Mouse (Mus musculus) spleen, adult 2 months (tissue): Measurements from ENCODE around the gene Spata13. TPM values are rescaled to one million over a fixed set of nuclear protein-coding genes. Genes with fewer than 3 reads are reported as not detected.

Experiments used
- DNase-seq, 2 experiments: peaks; one replicate each; pipeline versions ENCODE4 v3.0.0 to v3.0.0-alpha.2; 2012 to 2021; ENCODE audit warnings: low spot score in 2 of 2, low read depth in 1 of 2
- H3K27ac ChIP-seq: fragments of 200-500 bp; 2 replicates; pipeline ENCODE4 v1.5.1; 2012; ENCODE audit warnings: low read length, inconsistent platforms; ENCODE audit not compliant: insufficient read depth
- H3K27me3 ChIP-seq: fragments of 200-500 bp; 2 replicates; pipeline ENCODE4 v1.6.1; 2012; ENCODE audit warnings: mild to moderate bottlenecking, moderate library complexity, low read length, inconsistent platforms; ENCODE audit not compliant: control insufficient read depth, insufficient read depth
- H3K36me3 ChIP-seq: fragments of 200-500 bp; 2 replicates; pipeline ENCODE4 v1.6.1; 2012; ENCODE audit warnings: mild to moderate bottlenecking, low read length, inconsistent platforms; ENCODE audit not compliant: control insufficient read depth, insufficient read depth
- H3K4me1 ChIP-seq: fragments of 200-500 bp; 2 replicates; pipeline ENCODE4 v1.6.1; 2011; ENCODE audit warnings: inconsistent platforms; ENCODE audit not compliant: control insufficient read depth, insufficient read depth, insufficient read length
- H3K4me3 ChIP-seq: fragments of 200-500 bp; 2 replicates; pipeline ENCODE4 v1.5.1; 2011; ENCODE audit warnings: mild to moderate bottlenecking, inconsistent platforms; ENCODE audit not compliant: insufficient read depth, insufficient read length; ENCODE audit errors: extremely low read depth
- CTCF ChIP-seq: fragments of 200-500 bp; IDR thresholded peaks from 2 replicates; pipeline ENCODE4 v1.5.1; 2011; ENCODE audit warnings: mild to moderate bottlenecking, inconsistent platforms; ENCODE audit not compliant: insufficient read depth, insufficient read length, insufficient replicate concordance; ENCODE audit errors: extremely low read depth
- POLR2A ChIP-seq: fragments of 200-500 bp; IDR thresholded peaks from 2 replicates; pipeline ENCODE4 v1.6.1; 2011; ENCODE audit warnings: low read depth, low read length, inconsistent platforms
- WGBS: fragments of 180-500 bp; shearing (Covaris S2); methylation state at CpG from one replicate; pipeline ENCODE4 v1.1.7; 2018; 5-methylcytosine and 5-hydroxymethylcytosine counted together
- polyA plus RNA-seq: library from polyadenylated mRNA; depleted of rRNA; stranded (reverse); fragments of >200 nt; gene quantifications from 2 replicates; pipeline ENCODE4 v1.2.3, GENCODE M21; 2012

The Spata13 gene
- polyA plus RNA-seq, 1 experiment, result 23.5 TPM

DNA sequence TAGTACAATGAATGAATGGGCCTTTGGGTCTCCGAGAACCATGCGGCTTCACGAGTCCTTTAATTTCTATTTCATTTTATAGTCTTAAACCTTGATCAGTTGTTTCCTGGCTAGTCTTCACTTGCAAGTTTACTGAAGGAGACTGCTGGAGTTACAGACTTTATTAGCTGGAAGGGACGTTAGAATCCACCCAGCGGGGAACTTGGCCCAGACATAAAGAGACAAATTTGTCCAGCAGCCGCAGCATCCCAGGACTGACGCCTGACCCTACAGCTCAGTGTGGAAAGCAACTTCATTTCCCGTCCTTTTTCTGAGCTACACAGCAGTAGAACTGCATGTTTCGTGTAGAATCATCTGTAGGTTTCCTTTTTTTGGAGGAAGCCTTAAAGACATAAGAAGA lies 3.2 kb downstream of the Spata13 start:
- H3K27ac ChIP-seq, result no peak overlapping the region
- TF ChIP-seq POLR2A (no peak), CTCF (no peak)
- peaks cover 2% of the 10 kb centered on the region; the same call in 1 of the 2 replicates for H3K36me3 ChIP-seq
- H3K4me1 ChIP-seq, result no peaks in the 10 kb centered on the region; the same call in none of the 2 replicates
- DNase-seq, result no peak
- H3K27me3 ChIP-seq, result no peaks in the 10 kb centered on the region; the same call in 1 of the 2 replicates
- H3K4me3 ChIP-seq, result no peak overlapping the region
- 90% methylated on average over 9 of the region's 9 CpGs for WGBS

DNA sequence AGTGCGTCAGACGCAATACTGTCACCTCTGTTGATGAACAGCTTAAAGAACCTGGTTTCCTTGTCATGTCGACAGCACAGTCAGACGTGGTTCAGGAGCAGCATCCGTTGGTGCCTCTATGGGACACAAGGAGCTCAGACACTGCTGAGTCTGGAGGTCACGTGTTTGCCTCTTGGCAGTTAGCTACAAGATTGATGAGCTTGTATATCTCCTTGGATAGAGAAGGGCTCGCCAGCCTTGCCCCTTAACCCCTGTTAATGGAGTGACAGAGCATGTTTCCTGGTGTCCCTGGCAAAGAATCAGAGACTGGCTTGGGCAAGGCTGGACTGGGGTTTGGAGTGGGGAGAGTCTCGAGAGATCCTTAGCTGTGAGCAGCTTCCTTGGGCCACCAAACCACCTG lies 4.4 kb downstream of the Spata13 start:
- Histone ChIP-seq H3K27ac (no peak overlapping the region), H3K36me3 (peaks cover 2% of the 10 kb centered on the region; the same call in 1 of the 2 replicates), H3K27me3 (no peaks in the 10 kb centered on the region; the same call in 1 of the 2 replicates), H3K4me1 (no peaks in the 10 kb centered on the region; the same call in none of the 2 replicates), H3K4me3 (no peak overlapping the region)
- DNase-seq, result no peak
- WGBS, result 84% methylated on average over 8 of the region's 8 CpGs
- TF ChIP-seq CTCF (no peak), POLR2A (no peak)

DNA sequence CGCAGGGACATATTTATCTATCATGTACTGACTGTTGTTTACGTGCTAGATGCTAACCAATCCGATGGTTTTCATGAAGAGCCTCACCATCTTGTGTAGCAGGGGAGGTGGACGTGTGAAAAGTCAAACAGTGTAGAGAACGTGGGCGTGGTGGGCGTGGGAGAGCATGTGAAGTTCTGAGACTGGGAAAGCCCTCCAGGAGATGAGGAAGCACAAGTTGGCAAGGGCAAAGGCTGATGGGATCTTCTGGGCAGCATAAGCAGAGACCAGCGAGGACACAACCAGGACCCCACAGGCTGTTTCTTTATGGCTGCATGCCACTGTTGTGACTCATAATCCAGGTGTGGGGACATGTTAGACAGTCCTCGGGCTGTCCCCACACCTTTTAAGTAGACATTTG lies 5.4 kb downstream of the Spata13 start:
- no peak for TF ChIP-seq POLR2A
- TF ChIP-seq CTCF, result no peak
- DNase-seq, result no peak
- Histone ChIP-seq H3K4me1 (no peaks in the 10 kb centered on the region; the same call in none of the 2 replicates), H3K36me3 (peaks cover 2% of the 10 kb centered on the region; the same call in 1 of the 2 replicates), H3K27ac (no peak overlapping the region), H3K4me3 (no peak overlapping the region), H3K27me3 (no peaks in the 10 kb centered on the region; the same call in 1 of the 2 replicates)
- WGBS, result 90% methylated on average over 9 of the region's 9 CpGs

DNA sequence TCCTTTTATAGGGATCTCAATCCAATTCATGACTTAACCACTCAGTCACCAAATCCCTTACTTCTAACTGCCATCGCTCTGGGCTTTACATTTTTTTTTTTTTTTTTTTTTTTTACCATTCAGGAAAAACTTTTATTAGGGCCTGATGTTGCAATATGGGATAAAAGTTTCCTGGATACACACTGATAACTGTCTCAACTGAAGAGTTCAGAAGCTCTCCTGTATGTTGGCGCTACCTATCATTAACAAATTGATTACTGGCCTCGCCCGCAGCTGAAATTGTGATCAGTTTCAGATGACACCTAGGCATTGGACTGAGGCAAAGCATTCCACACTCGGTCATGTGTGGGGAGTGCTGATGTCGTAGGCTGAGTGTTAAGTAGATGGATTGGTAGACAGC lies 7.3 kb downstream of the Spata13 start:
- Histone ChIP-seq H3K27me3 (no peaks in the 10 kb centered on the region), H3K4me1 (no peaks in the 10 kb centered on the region; the same call in 1 of the 2 replicates), H3K36me3 (peaks cover 2% of the 10 kb centered on the region; the same call in 1 of the 2 replicates), H3K27ac (no peak overlapping the region), H3K4me3 (no peak overlapping the region)
- TF ChIP-seq POLR2A (no peak), CTCF (no peak)
- WGBS, result 96% methylated on average over 6 of the region's 6 CpGs
- DNase-seq, result no peak

DNA sequence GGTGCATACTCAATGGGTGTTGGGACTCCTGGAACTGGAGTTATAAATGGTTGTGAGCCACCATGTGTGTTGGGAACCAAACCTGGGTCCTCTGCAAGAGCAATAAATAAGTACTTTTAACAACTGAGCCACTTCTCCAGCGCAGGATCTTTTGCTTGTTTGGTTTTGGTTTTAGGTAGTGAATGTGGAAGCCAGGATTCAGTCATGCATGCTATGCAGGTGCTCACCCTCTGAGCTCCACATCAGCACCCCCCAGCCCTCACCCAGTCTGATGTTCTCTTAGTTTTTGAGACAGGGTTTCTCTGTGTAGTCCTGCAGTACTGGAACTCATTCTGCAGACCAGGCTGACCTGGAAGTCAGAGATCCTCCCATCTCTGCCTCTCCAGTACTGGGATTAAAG lies 8.3 kb downstream of the Spata13 start:
- peak in 1 of 2 experiments; percentile 34 for DNase-seq
- WGBS, result 59% methylated on average over 1 of the region's 1 CpGs
- no peaks in the 10 kb centered on the region for H3K27me3 ChIP-seq

DNA sequence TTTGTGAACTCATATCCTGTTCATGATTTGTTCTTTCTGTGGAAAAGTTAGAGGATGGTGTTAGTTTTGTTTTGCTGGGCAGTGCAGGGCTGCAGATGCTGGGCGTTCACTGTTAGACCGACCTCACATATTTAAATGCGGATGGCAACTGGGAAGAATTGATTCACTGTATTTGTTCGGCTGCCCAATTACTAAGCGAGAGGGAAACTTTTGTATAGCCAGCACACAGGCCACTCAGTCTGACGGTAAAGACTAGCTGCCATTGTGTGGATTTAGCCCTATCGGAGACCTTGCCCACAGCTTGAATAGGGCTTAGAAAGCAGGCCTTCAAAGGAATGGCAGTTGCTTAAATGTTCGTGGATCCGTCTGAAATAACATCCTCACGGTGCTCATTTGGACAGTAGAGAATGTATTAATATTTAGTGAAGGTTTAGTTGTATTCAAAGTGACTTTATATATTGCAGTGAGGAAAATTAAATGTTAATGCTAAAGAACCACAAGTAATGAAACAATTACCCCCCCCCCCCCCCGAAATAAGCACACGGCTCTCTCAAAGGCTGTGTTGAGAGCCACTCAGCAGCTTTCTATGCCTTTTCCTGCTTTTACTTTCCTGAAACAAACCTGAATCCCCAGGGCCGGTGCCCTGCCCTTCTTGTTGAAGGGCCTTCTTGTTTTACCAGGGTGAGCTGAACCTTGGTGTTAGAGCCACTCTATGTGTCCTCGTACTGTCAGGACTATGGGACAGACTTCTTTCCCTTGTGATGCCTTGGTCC lies 9.5 kb downstream of the Spata13 start:
- Histone ChIP-seq H3K27ac (no peak overlapping the region), H3K4me3 (no peak overlapping the region), H3K36me3 (no peaks in the 10 kb centered on the region), H3K27me3 (no peaks in the 10 kb centered on the region), H3K4me1 (no peaks in the 10 kb centered on the region)
- no peak for DNase-seq
- WGBS, result 96% methylated on average over 14 of the region's 14 CpGs
- TF ChIP-seq POLR2A (no peak), CTCF (no peak)

More for the DNA sequence above, 8.3 kb downstream of the Spata13 start:
- Histone ChIP-seq H3K4me3 (no peak overlapping the region), H3K36me3 (no peaks in the 10 kb centered on the region), H3K4me1 (no peaks in the 10 kb centered on the region), H3K27ac (no peak overlapping the region)
- TF ChIP-seq POLR2A, result no peak
- TF ChIP-seq CTCF, result no peak

DNA sequence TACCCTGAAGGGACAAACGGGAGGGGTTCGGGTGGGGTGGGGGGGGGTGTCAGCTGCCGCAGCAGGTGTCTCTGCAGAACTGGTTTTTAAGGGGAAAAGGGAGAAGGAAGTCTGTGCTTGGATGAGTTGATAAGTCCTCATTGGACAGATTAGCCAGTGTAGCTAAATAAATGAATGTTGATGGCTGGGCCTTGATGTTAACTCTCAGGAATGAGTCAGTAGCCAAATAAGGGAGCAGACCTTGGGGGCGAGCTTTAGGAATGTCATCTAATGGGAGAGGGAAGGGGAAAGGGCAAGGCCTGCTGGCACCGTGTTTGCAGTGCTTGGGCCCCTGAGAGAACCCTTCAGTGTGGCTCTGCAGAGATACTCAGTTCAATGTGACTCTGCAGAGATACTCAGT lies 12.6 kb downstream of the Spata13 start:
- no peaks in the 10 kb centered on the region for H3K27me3 ChIP-seq
- 88% methylated on average over 5 of the region's 5 CpGs for WGBS
- DNase-seq, result no peak
- no peaks in the 10 kb centered on the region for H3K4me1 ChIP-seq
- no peaks in the 10 kb centered on the region for H3K36me3 ChIP-seq
- no peak overlapping the region for H3K27ac ChIP-seq
- H3K4me3 ChIP-seq, result no peak overlapping the region
- TF ChIP-seq CTCF, result no peak
- TF ChIP-seq POLR2A, result no peak
